Mouse (Mus musculus) CH12.LX (cell line): Measurements from ENCODE around the gene Cit. TPM values are rescaled to one million over a fixed set of nuclear protein-coding genes. Genes with fewer than 3 reads are reported as not detected.

Experiments
- DNase-seq: peaks from one replicate; pipeline ENCODE4 v3.0.0-alpha.2; 2013; ENCODE audit errors: extremely low read depth
- H3K27ac ChIP-seq: 2 replicates; pipeline ENCODE4 v1.5.1; 2012; ENCODE audit warnings: low read depth, mild to moderate bottlenecking, control low read depth, moderate library complexity; ENCODE audit not compliant: insufficient read depth
- H3K27me3 ChIP-seq: replicated peaks from 2 replicates; pipeline ENCODE3; 2012; ENCODE audit warnings: inconsistent platforms
- H3K36me3 ChIP-seq, 2 experiments: replicated peaks in 1 of 2; 2 replicates each; pipeline versions ENCODE3 to v1.6.1; 2012; ENCODE audit warnings: inconsistent platforms in 1 of 2, low read length in 1 of 2, mild to moderate bottlenecking in 1 of 2, mixed read lengths in 1 of 2, moderate library complexity in 1 of 2; ENCODE audit not compliant: control insufficient read depth in 1 of 2, insufficient read depth in 1 of 2
- H3K4me1 ChIP-seq, 2 experiments: 2 replicates each; pipeline ENCODE4 v1.6.1; 2012; ENCODE audit warnings: inconsistent platforms in 1 of 2, moderate library complexity in 1 of 2; ENCODE audit not compliant: insufficient read depth in 2 of 2, control insufficient read depth in 1 of 2
- H3K4me2 ChIP-seq: 2 replicates; pipeline ENCODE4 v1.6.1; 2012; ENCODE audit warnings: low read depth, mild to moderate bottlenecking, control low read depth; ENCODE audit not compliant: poor library complexity, insufficient read depth, severe bottlenecking
- H3K4me3 ChIP-seq, 3 experiments: fragments of 150-350 bp in 1 of 3; sonication (generic) in 1 of 3; replicated peaks in 1 of 3; 2 replicates each; pipeline versions ENCODE3 to v1.5.1; 2011 to 2012; ENCODE audit warnings: low read depth in 2 of 3, low read length in 2 of 3, mild to moderate bottlenecking in 2 of 3, moderate library complexity in 2 of 3, control low read depth in 1 of 3, improper control_type of control experiment in 1 of 3, inconsistent platforms in 1 of 3, mixed read lengths in 1 of 3; ENCODE audit not compliant: poor library complexity in 1 of 3
- H3K79me2 ChIP-seq: replicated peaks from 2 replicates; pipeline ENCODE4 v1.6.1; 2012; ENCODE audit warnings: mild to moderate bottlenecking, moderate library complexity; ENCODE audit not compliant: control insufficient read depth, poor library complexity, insufficient read depth, severe bottlenecking; ENCODE audit errors: extremely low read depth
- H3K9ac ChIP-seq: 2 replicates; pipeline ENCODE4 v1.6.1; 2012; ENCODE audit warnings: low read depth, mild to moderate bottlenecking, control low read depth, moderate library complexity; ENCODE audit not compliant: insufficient read depth
- H3K9me3 ChIP-seq: replicated peaks from 2 replicates; pipeline ENCODE3; 2012; ENCODE audit warnings: low read length, inconsistent platforms, mixed read lengths
- BHLHE40 ChIP-seq: IDR thresholded peaks from 2 replicates; pipeline ENCODE4 v1.6.1; 2011; ENCODE audit warnings: mild to moderate bottlenecking, low read depth, low read length, improper control_type of control experiment
- CHD1 ChIP-seq: IDR thresholded peaks from 2 replicates; pipeline ENCODE4 v1.6.1; 2012; ENCODE audit warnings: low read depth, low read length, improper control_type of control experiment, inconsistent platforms
- E2F4 ChIP-seq: IDR thresholded peaks from 2 replicates; pipeline ENCODE4 v1.6.1; 2011; ENCODE audit warnings: low read depth, low read length, improper control_type of control experiment; ENCODE audit not compliant: insufficient replicate concordance
- ELF1 ChIP-seq: IDR thresholded peaks from 2 replicates; pipeline ENCODE4 v1.6.1; 2014; ENCODE audit warnings: low read depth, mild to moderate bottlenecking, inconsistent platforms, low read length, improper control_type of control experiment
- EP300 ChIP-seq: IDR thresholded peaks from 2 replicates; pipeline ENCODE4 v1.6.1; 2011; ENCODE audit warnings: low read length, improper control_type of control experiment
- HCFC1 ChIP-seq: IDR thresholded peaks from 2 replicates; pipeline ENCODE4 v1.6.1; 2012; ENCODE audit warnings: low read depth, mild to moderate bottlenecking, inconsistent platforms, low read length, improper control_type of control experiment
- JUN ChIP-seq: IDR thresholded peaks from 2 replicates; pipeline ENCODE4 v1.6.1; 2011; ENCODE audit warnings: low read depth, mild to moderate bottlenecking, low read length, improper control_type of control experiment, moderate library complexity; ENCODE audit not compliant: insufficient read depth
- JUND ChIP-seq: conservative IDR thresholded peaks from 2 replicates; pipeline ENCODE4 v1.6.1; 2011; ENCODE audit warnings: low read depth, low read length, improper control_type of control experiment
- MAFK ChIP-seq: IDR thresholded peaks from 2 replicates; pipeline ENCODE4 v1.6.1; 2011; ENCODE audit warnings: low read length, improper control_type of control experiment; ENCODE audit not compliant: insufficient replicate concordance
- MYC ChIP-seq: IDR thresholded peaks from 2 replicates; pipeline ENCODE4 v1.6.1; 2011; ENCODE audit warnings: low read depth, mild to moderate bottlenecking, improper control_type of control experiment, low read length
- NRF1 ChIP-seq: IDR thresholded peaks from 2 replicates; pipeline ENCODE4 v1.6.1; 2014; ENCODE audit warnings: low read depth, mild to moderate bottlenecking, inconsistent platforms, low read length, improper control_type of control experiment, moderate library complexity
- RAD21 ChIP-seq: IDR thresholded peaks from 2 replicates; pipeline ENCODE4 v1.6.1; 2011; ENCODE audit warnings: low read depth, mild to moderate bottlenecking, low read length, improper control_type of control experiment, moderate library complexity
- SIN3A ChIP-seq: IDR thresholded peaks from 2 replicates; pipeline ENCODE4 v1.6.1; 2012; ENCODE audit warnings: low read length, improper control_type of control experiment, inconsistent platforms
- TBP ChIP-seq: conservative IDR thresholded peaks from 2 replicates; pipeline ENCODE4 v1.6.1; 2011; ENCODE audit warnings: low read depth, low read length, improper control_type of control experiment
- TCF12 ChIP-seq: IDR thresholded peaks from 2 replicates; pipeline ENCODE4 v1.6.1; 2014; ENCODE audit warnings: low read depth, mild to moderate bottlenecking, inconsistent platforms, low read length, improper control_type of control experiment
- USF1 ChIP-seq: IDR thresholded peaks from 2 replicates; pipeline ENCODE4 v1.6.1; 2014; ENCODE audit warnings: low read depth, mild to moderate bottlenecking, inconsistent platforms, low read length, improper control_type of control experiment
- USF2 ChIP-seq: conservative IDR thresholded peaks from 2 replicates; pipeline ENCODE4 v1.6.1; 2011; ENCODE audit warnings: low read depth, low read length, improper control_type of control experiment
- ZC3H11A ChIP-seq: IDR thresholded peaks from 2 replicates; pipeline ENCODE4 v1.6.1; 2012; ENCODE audit warnings: low read depth, mild to moderate bottlenecking, inconsistent platforms, low read length, improper control_type of control experiment
- ZKSCAN1 ChIP-seq: IDR thresholded peaks from 2 replicates; pipeline ENCODE4 v1.6.1; 2012; ENCODE audit warnings: low read depth, inconsistent platforms, low read length, improper control_type of control experiment, borderline replicate concordance
- dilution Hi-C: fragments of 300-500 bp; cut with MboI; formaldehyde crosslinking; loops from 2 replicates; pipeline ENCODE4 v1.14.3; 2020; ENCODE audit warnings: low sequenced_read_pairs; ENCODE audit not compliant: extremely low pct_unique_long_range_greater_than_20kb, extremely low pct_ligation_motif_present
- in situ Hi-C: fragments of 300-500 bp; cut with MboI; formaldehyde crosslinking; loops from 3 replicates; pipeline ENCODE4 v1.14.3; 2019; ENCODE audit warnings: low sequenced_read_pairs, low pct_ligation_motif_present, low pct_unique_long_range_greater_than_20kb, mixed read lengths
- polyA plus RNA-seq: library from polyadenylated mRNA; unstranded; fragments of >175 nt; gene quantifications from 2 replicates; pipeline ENCODE4 v1.2.1, GENCODE M21; 2012; ENCODE audit warnings: low read depth; ENCODE audit not compliant: insufficient read length
- total RNA-seq, 2 experiments: library from RNA; depleted of rRNA; stranded (reverse); fragments of 300-350 nt in 1 of 2; fragments of >200 nt in 1 of 2; gene quantifications; 2 replicates each; pipeline ENCODE4 v1.2.3; 2012 to 2014

Cit gene
- total and polyA plus RNA-seq, 3 experiments, result 7.0 to 24.9 (median 16.2) TPM

DNA sequence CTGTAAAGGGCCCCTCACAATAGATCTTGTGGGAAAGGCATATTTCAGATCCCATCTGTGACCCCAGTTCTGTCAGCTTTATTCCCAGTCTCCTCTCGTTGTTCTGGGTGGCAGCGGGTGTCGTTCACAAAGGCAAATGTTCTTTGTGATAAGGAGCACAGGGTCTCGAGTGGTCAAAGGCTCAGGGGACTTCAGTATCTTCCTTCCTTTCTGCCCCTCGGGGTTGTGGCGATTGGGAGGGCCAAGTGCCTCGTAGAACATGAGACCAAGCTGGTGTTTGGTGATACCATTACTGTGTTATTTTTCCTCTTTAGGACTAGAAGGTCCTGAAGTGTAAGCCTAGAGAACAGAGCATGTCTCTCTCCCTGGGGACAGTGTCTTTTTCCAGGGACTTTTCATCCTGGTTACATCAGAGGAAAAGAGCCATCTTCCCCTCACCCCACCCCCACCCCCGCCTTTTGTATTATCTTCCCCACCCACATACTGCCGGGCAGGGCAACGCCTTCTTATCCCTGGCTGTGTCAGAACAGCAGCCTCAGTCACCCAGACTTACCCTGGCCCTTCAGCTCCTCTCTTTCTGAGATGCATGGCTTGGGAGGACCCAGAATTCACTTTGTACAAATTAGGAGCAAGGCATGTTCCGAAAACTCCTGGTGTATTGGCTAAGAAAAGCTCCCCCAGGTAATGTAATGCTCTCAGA is 99.9 kb downstream of the Cit start:
- no peak for DNase-seq
- H3K36me3 ChIP-seq, result peaks cover 67 to 95% of the 10 kb centered on the region in 2 experiments
- no peak overlapping the region for H3K9ac ChIP-seq
- H3K4me2 ChIP-seq, result no peak overlapping the region
- no peaks in the 10 kb centered on the region for H3K27me3 ChIP-seq
- in situ Hi-C loops, result no loop called here
- peaks cover 7% of the 10 kb centered on the region for H3K9me3 ChIP-seq
- H3K4me1 ChIP-seq, result no peaks in the 10 kb centered on the region
- no peak for TF ChIP-seq TCF12
- TF ChIP-seq SIN3A, result no peak
- TF ChIP-seq EP300, result no peak
- TF ChIP-seq JUN, result no peak
- TF ChIP-seq ZKSCAN1, result no peak
- TF ChIP-seq ZC3H11A, result no peak
- TF ChIP-seq RAD21, result no peak
- TF ChIP-seq JUND, result no peak
- TF ChIP-seq ELF1, result no peak
- no peak for TF ChIP-seq CHD1
- no peak for TF ChIP-seq HCFC1
- no peak for TF ChIP-seq NRF1
- TF ChIP-seq E2F4, result no peak
- no peak for TF ChIP-seq TBP
- no peak for TF ChIP-seq USF2
- TF ChIP-seq BHLHE40, result no peak
- TF ChIP-seq, all 38 proteins: peak for 0
- H3K79me2 ChIP-seq, result no peaks in the 10 kb centered on the region
- no peak overlapping the region for H3K4me3 ChIP-seq
- dilution Hi-C loops, result no loop called here
- H3K27ac ChIP-seq, result no peak overlapping the region

DNA sequence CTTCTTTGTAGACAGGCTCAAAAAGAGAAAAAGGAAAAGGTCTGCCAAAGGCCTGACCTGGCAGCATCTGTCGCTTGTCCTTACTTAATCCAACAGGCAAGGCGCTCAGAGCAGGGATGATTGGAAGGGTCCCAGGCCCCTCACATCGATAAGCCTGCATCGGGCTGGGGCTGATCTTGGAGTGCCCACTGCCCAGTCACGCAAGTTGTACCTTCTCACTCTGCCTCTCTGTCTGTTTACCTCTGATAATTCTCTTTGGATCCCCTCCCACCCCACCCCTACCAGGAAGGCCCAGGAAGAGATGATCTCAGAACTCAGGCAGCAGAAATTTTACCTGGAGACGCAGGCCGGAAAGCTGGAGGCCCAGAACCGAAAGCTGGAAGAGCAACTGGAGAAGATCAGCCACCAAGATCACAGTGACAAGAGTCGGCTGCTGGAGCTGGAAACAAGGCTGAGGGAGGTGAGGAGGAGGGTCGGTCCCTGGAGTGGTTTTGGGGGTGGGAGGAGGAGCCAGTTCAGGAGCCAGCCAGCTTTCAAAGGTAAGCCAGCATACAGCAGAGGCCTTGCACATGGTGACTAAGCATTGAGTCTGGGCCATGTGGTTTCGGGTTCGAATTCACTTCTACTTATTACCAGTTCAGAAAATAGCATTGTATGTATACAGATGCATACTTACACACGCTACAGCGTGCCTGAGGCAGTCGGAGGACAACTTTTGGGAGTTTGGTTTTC is 102.7 kb downstream of the Cit start:
- Histone ChIP-seq H3K27me3 (no peaks in the 10 kb centered on the region), H3K79me2 (no peaks in the 10 kb centered on the region), H3K4me1 (no peaks in the 10 kb centered on the region), H3K9me3 (peaks cover 6% of the 10 kb centered on the region), H3K4me2 (no peak overlapping the region), H3K9ac (no peak overlapping the region), H3K27ac (no peak overlapping the region), H3K36me3 (peaks cover 72 to 97% of the 10 kb centered on the region in 2 experiments), H3K4me3 (no peak overlapping the region)
- DNase-seq, result no peak
- TF ChIP-seq MAFK (no peak), SIN3A (no peak), USF1 (no peak), MYC (no peak), USF2 (no peak)
- dilution Hi-C loops, result no loop called here
- in situ Hi-C loops, result no loop called here
